Mouse (Mus musculus) limb, embryonic 14.5 days (tissue): ENCODE results near the gene Sorcs2. TPM values are rescaled to one million over a fixed set of nuclear protein-coding genes. Genes with fewer than 3 reads are reported as not detected.

ENCODE experiments used
- ATAC-seq: fragments of 200-750 bp; cut with Nextera tagmentation; 2 replicates; pipeline ENCODE4 v1.8.0; 2017; ENCODE audit warnings: low read depth, moderate number of reproducible peaks, moderate TSS enrichment; ENCODE audit not compliant: low FRiP score
- DNase-seq: peaks from one replicate; pipeline ENCODE4 v3.0.0-alpha.2; 2015; ENCODE audit warnings: low spot score
- H3K27ac ChIP-seq: fragments of 300-500 bp; sonication (generic); replicated peaks from 2 replicates; pipeline ENCODE4 v1.5.1; 2014; ENCODE audit warnings: low read depth, mild to moderate bottlenecking, low read length, moderate library complexity, mixed read lengths
- H3K27me3 ChIP-seq: fragments of 300-500 bp; sonication (generic); 2 replicates; pipeline ENCODE4 v1.6.1; 2014; ENCODE audit warnings: low read length, mixed read lengths; ENCODE audit not compliant: control insufficient read depth, insufficient read depth
- H3K36me3 ChIP-seq: fragments of 300-500 bp; sonication (generic); 2 replicates; pipeline ENCODE4 v1.6.1; 2014; ENCODE audit warnings: mild to moderate bottlenecking, low read length, moderate library complexity, mixed read lengths; ENCODE audit not compliant: control insufficient read depth, insufficient read depth
- H3K4me1 ChIP-seq: fragments of 300-500 bp; sonication (generic); 2 replicates; pipeline ENCODE4 v1.6.1; 2014; ENCODE audit warnings: antibody characterized with exemption, low read length, mixed read lengths; ENCODE audit not compliant: control insufficient read depth, insufficient read depth
- H3K4me2 ChIP-seq: fragments of 300-500 bp; sonication (generic); replicated peaks from 2 replicates; pipeline ENCODE4 v1.6.1; 2014; ENCODE audit warnings: low read depth, mild to moderate bottlenecking, low read length, moderate library complexity; ENCODE audit not compliant: severe bottlenecking
- H3K4me3 ChIP-seq: fragments of 300-500 bp; sonication (generic); replicated peaks from 2 replicates; pipeline ENCODE4 v1.5.1; 2014; ENCODE audit warnings: low read length
- H3K9ac ChIP-seq: fragments of 300-500 bp; sonication (generic); 2 replicates; pipeline ENCODE4 v1.6.1; 2014; ENCODE audit warnings: mild to moderate bottlenecking, low read depth, low read length, moderate library complexity; ENCODE audit not compliant: severe bottlenecking
- H3K9me3 ChIP-seq: fragments of 300-500 bp; sonication (generic); 2 replicates; pipeline ENCODE4 v1.6.1; 2016; ENCODE audit warnings: low read length; ENCODE audit not compliant: control insufficient read depth
- POLR2A ChIP-seq: fragments of 200-500 bp; IDR thresholded peaks from 2 replicates; pipeline ENCODE4 v1.8.0; 2012; ENCODE audit warnings: inconsistent platforms, mild to moderate bottlenecking, moderate library complexity, borderline replicate concordance; ENCODE audit not compliant: insufficient read depth, insufficient read length; ENCODE audit errors: extremely low read depth
- WGBS: fragments of 180-500 bp; shearing (Covaris S2); extraction: QIAGEN DNeasy Blood & Tissue Kit; methylation state at CpG from one replicate; pipeline ENCODE4 v1.1.7; 2014; 5-methylcytosine and 5-hydroxymethylcytosine counted together
- polyA plus RNA-seq, 2 experiments: library from polyadenylated mRNA; depleted of rRNA in 1 of 2; stranded (reverse) in 1 of 2; unstranded in 1 of 2; fragments of >200 nt; fragmentation: Nextera tagmentation in 1 of 2; extraction: Ambion mirVana in 1 of 2; gene quantifications; 2 replicates each; pipeline versions ENCODE4 v1.2.1 to v1.2.3; 2012 to 2014

The Sorcs2 gene
- polyA plus RNA-seq, 2 experiments, result 25.4 to 34.4 TPM

DNA sequence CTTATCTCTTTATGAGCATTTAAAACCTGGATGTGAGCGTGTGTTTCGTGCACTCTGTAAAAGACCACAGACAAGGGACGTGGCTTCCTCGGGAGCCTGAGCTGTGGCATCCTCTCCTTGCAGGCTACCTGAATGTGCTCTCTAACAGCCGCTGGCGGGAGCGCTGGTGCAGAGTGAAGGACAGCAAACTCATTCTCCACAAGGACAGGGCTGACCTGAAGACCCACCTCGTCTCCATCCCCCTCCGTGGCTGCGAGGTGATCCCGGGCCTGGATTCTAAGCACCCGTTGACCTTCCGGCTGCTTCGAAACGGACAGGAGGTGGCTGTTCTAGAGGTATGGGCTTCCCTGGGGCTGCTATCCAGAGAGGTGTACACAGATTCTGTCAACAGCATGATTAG is 423.7 kb downstream of the Sorcs2 start:
- Histone ChIP-seq H3K27me3 (no peaks in the 10 kb centered on the region), H3K4me3 (no peak overlapping the region), H3K27ac (no peak overlapping the region), H3K9me3 (no peaks in the 10 kb centered on the region), H3K9ac (no peak overlapping the region), H3K4me2 (no peak overlapping the region), H3K4me1 (peaks cover 11% of the 10 kb centered on the region), H3K36me3 (peaks cover 73% of the 10 kb centered on the region)
- no peak for TF ChIP-seq POLR2A
- DNase-seq (no peak), ATAC-seq (no peak)
- WGBS, result 86% methylated on average over 15 of the region's 15 CpGs

- H3K9ac ChIP-seq, result no peak overlapping the region
- H3K36me3 ChIP-seq, result peaks cover 73% of the 10 kb centered on the region
Observed at GRCm38 (mm10) chr5:35973800-35974199, 424.1 kb downstream of the Sorcs2 start.

GRCm38 (mm10) chr5:35972739-35973138 is 425.2 kb downstream of the Sorcs2 start:
- peaks cover 70% of the 10 kb centered on the region for H3K36me3 ChIP-seq

More at GRCm38 (mm10) chr5:35973800-35974199, 424.1 kb downstream of the Sorcs2 start:
- WGBS, result 39% methylated on average over 12 of the region's 12 CpGs
- H3K4me2 ChIP-seq, result no peak overlapping the region
- ATAC-seq (peak; percentile 73), DNase-seq (peak; percentile 94)
- H3K4me1 ChIP-seq, result peaks cover 11% of the 10 kb centered on the region
- no peak overlapping the region for H3K4me3 ChIP-seq
- H3K27me3 ChIP-seq, result no peaks in the 10 kb centered on the region
- TF ChIP-seq POLR2A, result no peak
- H3K27ac ChIP-seq, result peak overlapping the region; percentile 71; the same call in 1 of the 2 replicates
- no peaks in the 10 kb centered on the region for H3K9me3 ChIP-seq

DNA sequence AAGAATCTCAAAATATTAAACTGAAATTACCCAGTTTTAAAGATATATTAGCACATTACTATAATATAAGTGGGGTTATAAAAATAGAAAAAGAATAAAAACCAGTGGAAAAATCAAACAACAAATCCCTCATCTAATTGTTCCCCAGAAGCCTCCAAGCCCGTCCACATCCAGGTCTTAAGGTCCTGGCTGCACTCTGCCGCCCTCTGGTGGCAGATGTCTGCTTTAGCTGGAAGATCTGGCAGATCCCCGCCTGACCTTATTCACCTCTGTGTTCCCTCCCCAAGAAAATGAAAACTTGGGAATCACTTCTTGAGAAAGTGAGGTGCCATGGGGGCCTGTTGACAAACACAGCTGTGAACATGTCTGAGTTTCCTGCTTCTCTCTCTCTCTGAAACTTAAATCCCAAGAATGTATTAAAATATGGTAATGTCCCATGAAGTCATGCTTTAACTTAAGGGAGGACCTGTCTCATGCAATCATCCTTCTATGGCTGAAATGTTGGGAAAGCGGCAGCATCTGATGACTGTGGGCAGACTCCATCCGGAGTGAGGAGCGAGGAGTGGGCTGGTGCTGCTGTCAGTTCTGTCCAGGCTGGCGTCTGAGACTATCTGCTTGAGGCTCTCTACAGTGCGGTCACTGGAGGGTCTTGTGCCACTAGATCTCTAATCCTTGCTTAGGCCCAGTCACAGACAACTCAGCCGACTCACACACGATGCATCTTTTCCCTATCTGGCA is 425.9 kb downstream of the Sorcs2 start:
- ATAC-seq (peak; percentile 17; the same call in 1 of the 2 replicates), DNase-seq (peak; percentile 51)
- no peak overlapping the region for H3K9ac ChIP-seq
- H3K36me3 ChIP-seq, result peaks cover 68% of the 10 kb centered on the region
- H3K27ac ChIP-seq, result 0 out of 2 replicates have a peak overlapping the region, but pooled peaks have one; percentile 48
- peaks cover 11% of the 10 kb centered on the region for H3K4me1 ChIP-seq
- no peak overlapping the region for H3K4me3 ChIP-seq
- 62% methylated on average over 10 of the region's 10 CpGs for WGBS
- H3K27me3 ChIP-seq, result no peaks in the 10 kb centered on the region
- no peaks in the 10 kb centered on the region for H3K9me3 ChIP-seq
- no peak overlapping the region for H3K4me2 ChIP-seq
- no peak for TF ChIP-seq POLR2A

More at GRCm38 (mm10) chr5:35972739-35973138, 425.2 kb downstream of the Sorcs2 start:
- Histone ChIP-seq H3K4me2 (no peak overlapping the region), H3K9ac (no peak overlapping the region), H3K27ac (peak overlapping the region; percentile 71; the same call in 1 of the 2 replicates), H3K9me3 (no peaks in the 10 kb centered on the region), H3K27me3 (no peaks in the 10 kb centered on the region), H3K4me1 (peaks cover 11% of the 10 kb centered on the region), H3K4me3 (no peak overlapping the region)
- TF ChIP-seq POLR2A, result no peak
- no peak for DNase-seq
- ATAC-seq, result no peak
- WGBS, result 63% methylated on average over 7 of the region's 7 CpGs

DNA sequence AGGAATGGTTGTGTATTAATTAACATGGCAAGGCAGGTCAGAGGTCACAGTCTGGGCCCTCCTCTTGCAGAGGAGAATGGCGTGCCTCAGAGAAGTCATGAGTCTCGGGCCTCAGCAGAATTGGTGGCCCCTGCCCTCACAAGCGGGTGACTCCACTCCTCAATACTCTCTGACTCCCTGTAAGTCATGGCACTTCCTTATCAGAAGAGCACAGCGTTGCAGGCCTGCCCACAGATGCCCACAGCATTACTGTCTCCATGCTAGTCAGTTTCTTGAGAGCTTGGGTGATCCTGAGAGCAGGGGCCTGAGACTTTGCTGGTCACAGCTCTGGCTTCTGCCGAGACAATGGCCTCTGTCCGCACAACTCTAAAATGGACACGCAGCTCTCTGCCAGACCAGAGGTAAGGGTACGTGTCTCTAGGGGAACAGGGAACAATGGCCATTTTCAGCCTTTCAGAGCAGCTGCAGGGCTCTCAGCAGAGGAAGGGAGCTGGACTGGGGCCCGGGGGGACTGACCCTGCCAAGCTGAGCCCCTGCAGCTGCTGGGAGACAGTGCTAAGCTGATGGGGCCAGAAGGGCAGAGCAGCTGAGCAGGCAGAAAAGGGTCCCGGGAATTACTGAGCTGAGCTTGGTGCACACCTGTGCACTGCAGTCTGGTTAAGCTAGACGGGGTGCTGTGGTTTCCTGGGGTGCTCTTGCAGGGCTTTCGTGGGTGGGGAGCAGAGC is 427.4 kb downstream of the Sorcs2 start:
- H3K4me2 ChIP-seq, result no peak overlapping the region
- TF ChIP-seq POLR2A, result no peak
- H3K4me1 ChIP-seq, result peaks cover 11% of the 10 kb centered on the region
- H3K9ac ChIP-seq, result no peak overlapping the region
- DNase-seq (peak; percentile 62), ATAC-seq (peak; percentile 45)
- no peaks in the 10 kb centered on the region for H3K9me3 ChIP-seq
- 81% methylated on average over 12 of the region's 12 CpGs for WGBS
- H3K4me3 ChIP-seq, result no peak overlapping the region
- 0 out of 2 replicates have a peak overlapping the region, but pooled peaks have one; percentile 26 for H3K27ac ChIP-seq
- H3K27me3 ChIP-seq, result no peaks in the 10 kb centered on the region
- H3K36me3 ChIP-seq, result peaks cover 70% of the 10 kb centered on the region
